Mouse (Mus musculus) heart, adult 2 months (tissue): ENCODE measurements around the gene Coq6.

ENCODE experiments used
- CTCF ChIP-seq: fragments of 200-600 bp; IDR thresholded peaks from 2 replicates; pipeline ENCODE4 v1.8.1; 2022; ENCODE audit warnings: antibody characterized with exemption, mild to moderate bottlenecking, moderate library complexity
- EP300 ChIP-seq: fragments of 200-500 bp; IDR thresholded peaks from 2 replicates; pipeline ENCODE4 v1.6.1; 2011; ENCODE audit warnings: low read depth, low read length, control low read depth; ENCODE audit not compliant: insufficient read depth
- POLR2A ChIP-seq: fragments of 200-500 bp; IDR thresholded peaks from 2 replicates; pipeline ENCODE4 v1.6.1; 2011; ENCODE audit warnings: mild to moderate bottlenecking, low read depth, low read length, control low read depth; ENCODE audit not compliant: insufficient read depth

DNA sequence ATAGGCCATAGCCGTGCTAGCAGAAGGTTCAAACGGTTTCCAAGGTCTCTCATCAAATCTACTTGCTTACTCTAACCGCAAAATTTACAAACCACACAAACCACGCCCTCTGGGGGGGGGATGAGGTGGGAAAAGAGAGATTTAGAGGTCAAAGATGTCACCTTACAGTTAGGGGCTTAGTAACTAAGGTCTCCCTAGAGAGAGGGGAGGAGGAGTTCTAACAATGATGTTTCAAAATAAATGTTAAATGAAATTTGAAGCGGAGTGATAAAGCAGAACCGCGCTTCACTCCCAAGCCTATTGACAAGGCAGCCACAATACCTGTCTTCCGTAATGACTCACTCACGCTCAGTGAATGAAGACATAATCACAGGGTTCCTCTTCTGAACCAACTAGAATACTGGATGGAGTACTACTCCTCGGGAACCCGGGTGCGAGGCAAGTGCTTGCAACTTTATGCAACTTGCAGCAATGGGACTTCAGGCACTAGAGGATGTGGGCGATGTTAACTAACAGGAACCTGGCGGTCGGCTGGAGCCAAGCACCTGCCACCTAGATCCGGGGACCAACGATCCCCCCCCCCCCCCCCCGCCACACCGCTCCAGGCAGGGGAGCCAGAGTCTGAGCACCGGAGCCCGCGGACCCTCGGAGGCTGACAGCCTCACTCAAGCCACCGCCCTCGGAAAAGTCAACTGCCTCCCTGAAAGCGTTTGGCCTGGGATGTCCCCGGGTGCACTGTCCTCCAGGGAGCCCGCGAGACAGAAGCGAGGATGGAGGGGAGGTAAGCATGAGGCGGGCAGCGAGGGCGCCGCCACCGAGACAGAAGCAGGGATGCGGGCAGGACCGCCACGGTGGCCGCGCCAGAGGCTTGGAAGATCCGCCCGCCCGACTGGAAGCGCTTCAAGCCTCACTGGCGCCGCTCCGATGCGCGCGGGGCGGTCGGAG is 46.7 kb downstream of the Coq6 start:
- TF ChIP-seq CTCF (no peak), EP300 (no peak), POLR2A (no peak)
